Mouse (Mus musculus): ENCODE measurements around the gene Nmrk1.
A peak's percentile ranks its signal among the peaks of the same experiment; 100 is the strongest.

The Nmrk1 gene

DNA sequence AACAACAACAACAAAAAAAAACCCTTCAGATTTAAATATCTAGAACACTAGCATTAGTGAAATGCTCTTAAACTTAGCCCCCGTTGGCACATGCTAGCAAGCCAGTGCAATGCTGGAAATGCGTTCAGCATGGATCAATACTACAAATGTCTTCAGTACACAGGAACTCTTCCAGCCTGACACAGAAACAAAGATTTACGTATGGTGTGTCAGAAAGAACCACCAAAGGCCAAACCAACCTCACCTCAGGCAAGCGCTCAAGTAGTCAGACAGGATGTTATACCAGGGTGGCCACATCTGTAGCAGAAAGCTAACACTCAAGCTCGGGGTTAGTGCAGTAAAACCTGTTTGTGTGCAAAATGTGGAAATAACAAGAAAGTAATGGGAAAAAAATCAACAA is 12.7 kb upstream of the Nmrk1 start:
- DNase-seq: no peak

DNA sequence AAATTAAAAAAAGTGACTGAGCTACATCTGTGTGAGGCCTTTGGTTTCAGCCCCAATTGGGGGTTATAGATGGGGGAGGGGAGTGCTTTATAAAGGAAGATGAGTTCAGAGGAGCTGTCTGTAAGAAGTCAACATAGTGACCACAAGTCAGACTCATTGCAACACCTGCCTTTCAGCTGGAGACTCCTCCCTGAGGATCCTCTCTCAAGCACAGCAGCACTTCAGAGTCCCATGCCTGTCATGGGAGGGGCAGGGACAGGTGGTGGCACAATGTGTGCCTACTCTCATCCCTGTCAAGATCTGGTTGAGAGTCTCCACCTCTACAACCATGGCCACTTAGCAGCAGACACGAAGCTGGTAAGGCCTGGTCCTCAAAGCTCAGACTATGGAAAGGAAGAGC is 12.1 kb upstream of the Nmrk1 start:
- no peak for DNase-seq

DNA sequence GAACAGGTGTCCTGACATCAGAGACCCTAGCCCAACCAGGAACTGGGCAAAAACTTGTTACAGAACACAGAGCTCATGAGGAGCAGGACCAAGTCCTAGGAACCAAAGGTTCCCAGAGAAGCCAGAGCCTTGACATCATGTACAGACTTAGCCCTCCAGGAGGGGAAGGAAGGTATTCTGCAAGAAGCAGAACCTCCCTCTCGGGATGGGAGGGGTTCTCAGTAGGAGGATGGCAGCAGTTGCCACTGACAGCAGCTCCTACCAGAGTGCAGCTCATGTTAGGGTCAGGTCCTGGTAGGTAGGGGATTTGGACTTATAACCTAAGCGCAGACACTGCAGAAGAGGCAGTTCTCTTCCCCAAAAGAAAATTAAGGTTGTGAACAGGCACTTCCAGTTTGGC is 7.9 kb upstream of the Nmrk1 start:
- DNase-seq: no peak

DNA sequence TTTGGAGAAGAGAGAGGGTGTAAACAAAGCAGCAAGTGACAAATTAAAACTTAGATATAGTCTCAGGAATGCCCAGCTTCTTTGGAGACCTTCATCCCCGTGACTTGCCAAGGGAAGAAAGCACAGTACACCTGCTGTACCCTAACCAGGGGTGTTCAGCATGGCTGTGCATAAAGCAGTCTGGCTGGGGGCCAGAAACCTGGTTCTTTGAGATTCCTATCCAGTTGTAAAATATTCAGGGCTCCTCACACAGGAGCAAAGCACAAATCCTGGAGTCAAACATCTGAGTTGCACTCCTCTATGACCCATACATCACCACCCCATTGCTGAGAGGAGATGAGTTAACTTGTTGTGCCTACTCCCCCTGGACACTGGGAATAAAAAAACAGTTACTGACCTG is 2.2 kb upstream of the Nmrk1 start:
- no peak for DNase-seq

DNA sequence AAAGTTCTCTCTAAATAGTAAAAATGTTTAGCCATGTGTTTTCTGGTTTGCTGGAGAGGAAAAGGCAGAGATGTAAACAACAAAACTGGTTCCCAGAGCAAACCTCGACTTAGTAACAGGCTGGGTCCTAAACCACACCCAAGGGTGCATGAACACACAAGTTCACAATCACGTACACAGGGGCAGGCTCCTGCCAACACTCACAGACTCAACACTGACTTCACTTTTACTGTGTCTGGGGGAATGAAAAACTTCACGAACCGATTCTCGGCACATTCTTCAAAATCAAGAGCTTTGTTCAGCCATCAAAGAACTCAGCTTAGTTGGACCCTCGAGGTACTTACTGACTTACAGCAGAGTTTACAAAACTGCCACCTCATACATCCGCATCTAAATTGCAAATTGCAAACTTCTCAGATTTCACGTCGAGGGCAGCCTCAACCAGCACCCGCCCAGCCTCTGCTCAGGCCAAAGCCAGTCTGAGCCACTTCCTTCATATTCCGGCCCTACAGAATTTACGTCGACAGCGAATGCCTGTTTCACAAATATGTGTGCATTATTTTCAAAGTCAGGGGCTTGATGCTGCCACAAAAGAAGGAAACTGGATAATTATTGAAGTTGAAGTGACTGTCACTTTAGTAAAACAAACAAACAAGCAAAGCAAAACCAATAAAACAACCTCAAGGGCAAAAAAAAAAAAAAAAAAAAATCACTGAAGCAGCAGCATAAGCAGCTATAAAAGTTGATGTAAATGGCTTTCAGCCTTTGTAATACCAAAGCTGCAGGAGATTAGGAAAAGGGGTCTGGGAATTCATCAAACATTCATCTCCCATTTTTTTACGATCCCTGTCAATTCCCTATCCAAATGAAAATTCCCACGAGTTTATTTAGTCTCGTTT is 1.3 kb upstream of the Nmrk1 start:
- no peak for DNase-seq

DNA sequence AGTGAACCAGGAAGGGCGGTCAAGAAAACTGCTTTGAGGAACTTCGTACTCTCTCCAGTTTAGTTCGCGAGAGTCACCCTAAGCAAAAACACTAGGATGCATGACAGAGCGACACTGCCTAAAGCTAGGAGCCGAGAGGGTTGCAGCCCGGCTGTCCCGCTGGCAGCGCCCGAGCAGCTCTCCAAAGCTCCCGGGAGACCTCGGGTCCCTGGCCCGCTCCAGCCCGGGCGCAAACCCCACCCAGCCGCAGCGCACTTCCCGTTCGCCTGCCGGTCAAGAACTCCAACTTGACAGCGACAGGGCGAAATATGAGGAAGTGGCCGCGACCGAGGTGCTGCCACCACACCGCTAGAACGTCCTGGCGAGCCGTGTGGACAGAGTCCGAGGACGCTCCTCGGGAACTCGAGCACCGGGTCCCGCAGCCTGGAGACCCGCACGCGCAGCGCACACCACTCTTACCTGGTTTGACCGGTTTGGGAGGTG is 548 bp upstream of the Nmrk1 start:
- peak; percentile 38 for DNase-seq

DNA sequence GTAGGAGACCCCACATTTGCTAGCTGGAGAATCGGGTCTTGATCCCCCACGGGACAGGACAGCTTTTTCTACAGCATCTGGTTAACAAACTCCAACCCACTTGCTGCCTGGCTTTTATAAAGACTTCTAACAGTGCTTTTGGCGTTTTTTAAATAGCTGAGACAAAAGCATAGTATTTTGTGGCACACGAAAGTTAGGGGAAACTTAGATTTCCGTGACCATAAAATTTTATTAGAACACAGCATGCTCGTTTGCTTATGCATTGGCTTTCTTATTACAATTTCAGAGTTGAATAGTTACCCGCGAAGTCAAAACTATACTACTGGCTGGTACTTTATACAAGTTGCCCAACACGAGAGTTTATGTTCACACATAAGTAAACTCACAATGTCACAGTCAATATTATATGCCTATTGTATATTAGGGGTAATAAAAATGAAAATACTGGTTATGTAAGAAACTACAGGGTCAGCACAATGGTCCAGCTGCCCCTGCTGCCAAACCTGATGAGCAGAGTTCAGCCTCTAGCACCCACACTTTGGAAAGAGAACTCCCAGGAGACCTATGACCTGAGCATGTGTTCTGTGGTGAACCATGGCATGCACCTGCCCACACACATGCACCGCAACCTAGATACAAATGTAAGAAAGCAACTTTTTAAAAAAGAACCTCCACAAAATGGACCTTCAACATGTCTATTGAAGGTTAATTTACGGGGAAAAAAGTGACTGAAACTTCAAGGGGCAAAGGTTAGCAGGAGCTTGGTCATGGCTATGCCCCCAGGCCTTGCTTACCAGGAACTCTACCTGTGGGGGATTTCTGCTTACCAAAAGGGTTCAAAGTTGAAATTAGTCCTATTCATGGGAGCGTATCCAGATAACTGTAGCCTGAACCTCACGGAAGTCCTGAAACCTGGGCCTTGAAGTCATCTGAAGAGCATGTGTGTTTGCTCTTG is 758 bp downstream of the Nmrk1 start:
- no peak for DNase-seq

DNA sequence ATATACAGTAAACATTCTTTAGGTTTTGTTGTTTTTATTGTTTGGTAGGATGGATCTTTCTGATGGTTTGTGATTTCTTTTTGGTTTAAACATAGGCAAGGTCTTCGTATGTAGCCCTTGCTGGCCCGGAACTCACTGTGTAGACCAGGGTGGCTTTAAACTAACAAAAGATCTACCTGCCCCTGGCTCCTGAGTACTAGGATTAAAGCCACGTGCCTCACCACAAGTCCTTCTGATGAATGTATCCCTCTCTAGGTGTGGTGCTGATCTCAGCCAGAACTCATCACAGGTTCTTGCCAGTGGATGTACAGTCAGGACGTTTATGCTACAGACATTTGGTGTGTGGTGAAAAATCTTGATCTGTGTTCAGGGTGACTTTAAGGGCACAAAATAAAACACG is 6.2 kb downstream of the Nmrk1 start:
- DNase-seq: no peak

DNA sequence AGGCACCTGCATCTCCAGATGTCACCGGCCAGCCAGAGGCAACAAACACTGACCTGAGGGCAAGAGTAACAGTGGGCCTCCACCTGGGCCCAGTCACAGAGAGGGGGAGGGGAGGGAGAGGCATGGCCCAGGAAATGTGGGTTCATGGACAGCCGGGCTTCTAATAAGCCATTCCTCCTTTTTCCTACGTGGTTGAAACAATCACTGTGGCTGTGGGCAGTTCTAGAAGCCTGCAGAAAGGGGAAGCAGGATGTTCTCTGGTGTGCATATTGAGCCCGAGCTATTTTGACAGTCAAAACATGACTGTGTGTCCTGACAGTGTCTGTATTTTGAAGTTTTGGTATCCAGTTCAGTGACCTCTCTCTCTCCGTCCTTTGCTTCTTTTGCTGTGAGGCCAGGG is 7.2 kb downstream of the Nmrk1 start:
- no peak for DNase-seq

DNA sequence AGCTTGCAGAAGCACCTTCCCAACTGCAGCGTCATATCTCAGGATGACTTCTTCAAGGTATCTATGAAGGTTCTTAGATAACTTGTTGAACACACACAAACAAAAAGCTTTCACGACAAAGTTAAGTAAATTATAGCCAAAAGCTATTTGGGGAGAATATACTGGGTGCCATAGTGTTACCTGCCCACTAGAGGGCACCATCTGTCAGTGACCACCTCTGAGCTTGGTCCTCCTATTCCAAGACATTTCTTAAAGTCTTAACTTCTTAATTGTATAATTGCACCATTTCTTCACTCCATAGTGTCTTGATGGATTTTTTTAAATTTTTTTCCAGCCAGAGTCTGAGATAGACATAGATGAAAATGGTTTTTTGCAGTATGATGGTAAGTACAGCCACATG is 7.8 kb downstream of the Nmrk1 start:
- no peak for DNase-seq

DNA sequence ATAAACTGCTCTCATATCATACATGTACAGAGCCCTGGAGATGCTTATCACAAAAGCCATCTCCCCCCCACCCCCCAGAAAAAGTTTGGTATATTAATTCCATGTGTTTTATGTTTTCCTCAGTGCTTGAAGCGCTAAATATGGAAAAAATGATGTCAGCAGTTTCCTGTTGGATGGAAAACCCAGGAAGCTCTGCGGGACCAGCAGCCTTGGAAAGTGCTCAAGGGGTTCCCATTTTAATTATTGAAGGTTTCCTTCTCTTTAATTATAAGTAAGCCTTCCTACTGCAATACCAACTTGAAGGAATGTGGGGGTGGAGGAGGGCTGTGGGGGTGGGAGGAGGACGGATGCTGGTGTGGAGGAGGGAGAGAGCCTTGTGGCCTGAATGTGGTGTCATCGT is 9.3 kb downstream of the Nmrk1 start:
- DNase-seq: no peak

DNA sequence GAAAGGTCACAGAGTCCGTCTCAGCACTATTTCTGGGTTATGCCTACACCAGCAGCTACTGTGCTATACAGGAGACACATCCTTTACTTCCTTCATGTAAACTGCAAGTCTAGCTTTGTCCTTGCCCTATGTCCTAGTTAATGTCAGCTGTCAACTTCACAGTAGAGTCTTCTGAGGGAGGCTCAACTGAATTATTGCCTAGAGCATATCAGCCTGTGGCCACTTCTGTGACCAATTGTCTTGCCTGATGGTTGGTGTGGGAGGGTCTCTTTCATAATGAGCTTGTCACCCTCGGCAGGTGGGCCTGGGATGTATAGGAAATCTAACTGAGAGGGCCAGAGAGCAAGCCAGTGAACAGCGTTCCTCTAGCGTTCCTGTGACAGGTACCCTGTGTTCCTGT is 11.7 kb downstream of the Nmrk1 start:
- no peak for DNase-seq

DNA sequence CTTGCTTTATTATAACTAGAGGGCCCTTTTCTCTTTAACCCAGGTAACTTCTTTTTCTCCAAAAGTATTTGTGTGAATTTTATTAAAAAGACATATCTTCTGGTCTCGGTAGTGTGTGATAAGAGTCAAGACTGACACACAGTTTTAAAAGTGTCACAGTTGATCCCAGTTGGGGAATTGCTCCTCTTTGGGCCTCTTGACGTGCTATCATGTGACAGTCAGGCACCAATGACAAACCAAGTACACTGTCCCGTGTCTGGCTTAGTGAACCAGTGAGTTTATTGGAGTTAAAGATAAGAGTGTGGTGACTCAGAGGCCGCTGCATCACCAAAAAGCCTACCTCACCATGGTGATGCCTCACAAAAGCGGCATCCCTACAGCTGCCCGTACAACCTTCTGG is 12.3 kb downstream of the Nmrk1 start:
- no peak for DNase-seq

DNA sequence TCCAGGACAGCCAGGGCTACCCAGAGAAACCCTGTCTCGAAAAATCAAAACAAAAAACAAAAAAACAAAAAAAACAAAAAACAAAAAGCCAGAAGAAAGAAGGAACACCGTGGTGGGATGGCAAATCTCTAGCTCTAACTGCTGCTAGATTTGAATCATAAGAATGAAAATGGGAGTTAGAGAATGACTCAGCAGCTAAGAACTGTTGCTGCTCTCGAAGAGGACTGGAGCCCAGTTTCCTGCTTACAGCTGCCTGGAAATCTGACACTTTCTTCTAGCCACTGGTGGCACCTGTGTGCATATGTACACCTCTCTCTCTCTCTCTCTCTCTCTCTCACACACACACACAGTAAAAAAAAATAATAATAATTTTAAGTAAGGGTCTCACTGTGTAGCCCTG is 14.6 kb downstream of the Nmrk1 start:
- no peak for DNase-seq

DNA sequence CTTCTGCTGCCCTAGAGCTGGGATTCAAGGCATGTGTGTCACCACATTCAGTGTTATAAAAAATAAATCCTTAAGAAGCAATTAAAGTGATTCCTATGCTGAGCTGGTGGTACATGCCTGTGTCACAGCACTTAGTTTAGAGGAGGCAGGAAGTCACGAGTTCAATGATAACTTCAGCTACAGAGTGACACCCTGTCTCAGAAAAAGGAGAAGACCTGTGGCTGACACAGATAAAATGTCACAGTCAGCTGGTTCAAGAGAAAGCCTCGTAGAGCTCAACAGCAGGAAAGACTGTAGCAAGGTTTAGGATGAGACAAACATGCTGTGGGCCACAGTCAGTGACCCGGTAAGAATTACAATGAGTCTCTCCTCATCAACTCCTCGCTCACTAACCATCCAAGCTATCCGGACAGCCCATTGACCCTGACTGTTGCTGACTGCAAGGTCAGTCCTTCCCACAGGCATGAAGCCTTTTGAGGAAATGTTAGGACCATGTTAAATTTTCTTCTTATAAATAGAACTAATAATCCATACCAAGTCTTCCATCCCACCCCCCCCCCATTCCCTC is 15.2 kb downstream of the Nmrk1 start:
- DNase-seq: no peak

DNA sequence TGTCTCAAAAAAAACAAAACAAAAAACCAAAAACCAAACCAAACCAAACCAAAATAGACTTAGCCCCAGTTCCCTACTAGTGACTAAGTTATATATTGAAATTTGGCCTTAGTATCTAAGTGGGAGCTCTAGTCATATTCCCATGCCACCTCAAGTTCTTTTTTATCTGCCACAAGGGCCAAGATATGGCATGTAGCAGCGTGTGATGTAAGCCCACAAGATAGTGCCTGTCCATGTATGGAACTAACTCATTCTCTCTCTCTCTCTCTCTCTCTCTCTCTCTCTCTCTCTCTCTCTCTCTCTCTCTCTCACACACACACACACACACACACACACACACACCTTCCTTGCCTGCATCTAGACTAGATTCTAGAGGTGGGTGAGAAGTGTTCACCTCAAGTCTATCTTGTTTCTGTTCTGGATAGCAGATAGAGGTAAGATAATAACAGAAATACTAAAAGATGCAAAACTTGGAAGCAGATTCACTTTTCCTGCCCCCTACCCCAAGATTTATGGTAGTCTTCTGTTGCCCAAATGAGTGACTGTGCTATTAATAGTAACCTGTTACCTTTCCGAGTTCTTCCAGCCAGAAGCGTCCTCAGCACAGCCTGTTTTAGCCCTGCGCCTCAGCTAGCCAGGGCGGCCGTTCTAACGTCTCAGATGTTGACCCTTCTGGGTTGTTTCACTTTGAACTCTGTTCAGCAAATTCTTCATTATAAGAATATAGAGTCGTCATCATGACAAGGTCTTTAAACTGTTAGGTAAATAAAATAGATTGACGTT is 16.2 kb downstream of the Nmrk1 start:
- no peak for DNase-seq

DNA sequence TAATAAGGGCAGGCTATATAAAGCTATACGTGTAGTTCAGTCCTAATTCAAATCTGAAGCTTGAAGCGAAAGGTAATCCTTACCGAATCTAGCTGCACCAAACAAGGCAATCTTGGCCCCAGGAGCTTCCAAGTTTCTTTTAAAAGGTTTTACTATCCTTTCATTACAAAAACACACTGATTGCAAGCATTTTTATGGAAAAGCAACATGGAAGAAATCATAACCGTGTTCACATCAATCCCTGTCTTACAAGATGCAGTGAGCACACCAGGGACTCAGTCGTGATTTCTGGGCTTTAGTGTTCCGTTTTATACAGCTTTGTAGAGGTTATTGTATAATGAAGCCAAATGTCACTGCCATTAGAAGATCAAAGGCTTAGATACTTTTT is 16.8 kb downstream of the Nmrk1 start:
- no peak for DNase-seq

DNA sequence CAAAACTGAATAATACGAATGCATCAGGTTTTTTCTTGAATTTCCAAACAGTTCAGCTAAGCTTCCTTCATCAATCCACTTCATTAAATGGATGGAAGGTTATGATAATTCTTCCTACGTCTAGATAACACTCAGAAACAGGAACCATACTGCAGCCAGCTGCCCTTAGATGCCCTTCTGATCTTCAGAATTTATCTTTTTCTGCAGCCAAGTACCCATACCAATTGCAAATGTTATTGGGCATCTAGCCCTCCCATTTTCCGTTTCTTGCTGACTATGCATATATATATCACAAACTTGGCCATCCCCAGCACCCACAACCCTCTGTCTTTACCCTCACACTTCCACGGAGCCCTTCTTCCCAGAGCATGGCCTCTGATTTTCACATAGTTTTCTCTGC is 18.2 kb downstream of the Nmrk1 start:
- DNase-seq: no peak

DNA sequence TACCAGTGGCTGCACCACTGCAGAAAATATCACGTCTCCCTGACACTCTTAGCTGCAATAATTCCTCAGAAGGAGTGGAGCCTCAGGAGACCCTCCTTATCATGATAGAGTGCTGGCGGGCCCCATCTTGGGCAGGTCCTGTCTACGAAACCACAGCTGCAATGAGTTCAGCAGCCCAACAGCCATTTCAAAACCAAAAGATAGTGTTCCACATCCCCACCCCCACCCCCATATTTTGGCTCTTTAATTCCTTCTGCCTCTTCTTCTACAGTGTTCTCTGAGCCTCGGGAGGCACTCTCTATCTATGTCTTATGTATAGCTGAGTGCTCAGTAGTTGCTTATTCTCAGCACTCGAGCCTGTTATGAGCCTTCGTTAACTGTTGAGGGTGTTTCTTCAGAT is 18.7 kb downstream of the Nmrk1 start:
- no peak for DNase-seq

DNA sequence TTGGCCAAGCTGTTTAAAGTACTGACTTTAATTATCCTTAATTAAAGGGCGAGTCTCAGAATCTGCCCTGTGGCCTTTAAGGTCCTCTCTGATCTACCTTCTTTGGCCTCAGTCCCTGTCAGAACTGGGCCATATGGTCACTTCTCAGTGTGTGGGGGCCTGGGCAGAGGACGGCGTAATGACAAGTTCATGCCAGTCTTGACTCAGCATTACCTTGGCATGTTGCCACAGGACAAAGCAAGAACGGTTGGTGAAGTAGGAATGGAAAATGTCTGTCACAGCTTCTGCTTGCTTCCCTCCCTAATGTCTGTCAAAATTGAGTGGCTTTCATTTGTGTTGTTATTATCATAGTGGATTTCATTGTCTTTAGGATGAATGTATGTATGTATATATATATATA is 20.8 kb downstream of the Nmrk1 start:
- DNase-seq: no peak

DNA sequence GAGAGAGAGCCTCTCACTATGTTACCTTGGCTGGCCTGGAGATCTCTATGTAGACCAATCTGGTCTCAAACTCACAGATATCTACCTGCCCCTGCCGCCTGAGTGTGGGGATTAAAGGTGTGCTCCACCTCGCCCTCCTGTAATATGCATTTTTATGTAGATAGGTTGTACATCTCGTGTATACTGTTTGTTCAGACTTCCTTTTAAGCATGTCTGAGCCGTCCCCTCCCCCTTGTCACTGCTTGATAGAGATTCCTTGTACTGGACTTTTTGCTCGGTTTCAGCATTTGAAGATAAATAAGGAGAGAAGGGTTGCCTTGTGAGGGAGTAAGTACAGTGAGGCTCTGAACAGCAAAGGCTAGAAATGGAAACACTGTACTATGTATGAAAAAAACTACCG is 21.3 kb downstream of the Nmrk1 start:
- no peak for DNase-seq

DNA sequence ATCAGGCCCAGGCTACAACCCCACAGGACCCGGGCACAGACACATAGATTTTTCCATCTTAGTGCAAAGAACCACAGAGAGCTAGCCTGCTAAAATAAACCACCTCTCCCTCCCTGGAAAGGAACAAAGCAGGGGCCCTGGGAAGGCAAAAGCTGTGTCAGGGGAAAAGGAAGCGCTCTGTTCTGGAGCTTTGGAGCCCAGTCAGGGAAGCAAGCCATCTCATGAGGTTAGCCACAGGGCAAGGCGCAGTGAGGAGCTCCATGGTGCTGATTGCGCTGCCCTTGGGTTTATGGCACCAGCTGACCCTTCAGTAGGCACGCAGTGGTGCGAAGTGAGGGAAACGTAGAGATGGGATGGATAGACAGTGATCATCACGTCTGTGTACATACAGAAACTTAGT is 22.6 kb downstream of the Nmrk1 start:
- no peak for DNase-seq

DNA sequence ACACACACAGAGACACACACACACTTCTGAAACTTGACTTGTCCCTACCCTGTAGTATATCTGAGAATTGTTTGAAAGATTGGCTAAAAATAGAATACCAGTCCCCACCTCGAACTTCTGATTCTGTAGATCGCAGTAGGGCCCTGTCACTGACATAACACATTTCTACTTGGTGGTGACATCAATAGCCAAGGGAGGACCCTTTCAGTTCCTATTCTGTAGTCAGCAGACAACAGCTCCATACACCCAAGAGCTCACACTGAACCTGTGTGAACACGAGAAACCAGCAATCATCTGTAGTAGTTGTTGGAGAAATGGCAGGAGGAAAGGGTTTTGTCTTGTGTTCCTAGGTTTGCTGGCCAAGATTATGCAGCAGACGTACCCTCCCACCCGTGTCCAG is 23.2 kb downstream of the Nmrk1 start:
- no peak for DNase-seq

Measured in layer of hippocampus, adult 9-11 months (tissue).